Mouse (Mus musculus): Measurements from ENCODE around the gene Fmnl1. TPM values are rescaled to one million over a fixed set of nuclear protein-coding genes. Genes with fewer than 3 reads are reported as not detected.
A peak's percentile ranks its signal among the peaks of the same experiment; 100 is the strongest.

The Fmnl1 gene
- polyA plus RNA-seq, 1 experiment from 2014 or later = 1.1 TPM

DNA sequence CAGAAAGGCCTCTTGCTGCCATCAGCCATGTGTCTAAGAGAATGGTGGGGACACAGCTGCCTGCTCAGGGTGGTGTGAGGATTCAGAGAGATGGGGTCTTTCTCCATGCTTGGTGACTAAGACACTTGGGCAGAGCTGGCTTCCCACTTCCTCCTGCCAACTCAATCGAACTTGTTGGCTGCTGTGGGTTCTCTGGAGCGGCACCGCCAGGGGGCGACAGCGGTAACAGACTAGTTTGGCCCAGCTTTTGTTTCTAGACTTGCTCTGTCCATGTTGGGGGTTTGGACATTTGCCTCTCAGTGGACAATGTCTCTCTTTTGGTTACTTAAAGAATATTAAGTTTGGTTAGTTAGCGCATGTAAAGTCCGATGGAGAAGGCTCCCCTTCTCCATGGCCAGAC is 62.1 kb downstream of the Fmnl1 start:
- no peak for ATAC-seq (replicated peaks; ENCODE audit: insufficient number of reproducible peaks, low FRiP score, low TSS enrichment)
- Histone ChIP-seq H3K27ac (ENCODE audit: low read depth, low read length) (no peak overlapping the region), H3K27me3 (ENCODE audit: control insufficient read depth, insufficient read depth, low read length) (no peaks in the 10 kb centered on the region), H3K9me3 (replicated peaks; ENCODE audit: control insufficient read depth, low read length) (no peaks in the 10 kb centered on the region), H3K4me3 (ENCODE audit: low read depth, low read length) (no peak overlapping the region), H3K4me2 (no peak overlapping the region), H3K36me3 (ENCODE audit: control insufficient read depth, insufficient read depth, low read length) (peaks cover 7% of the 10 kb centered on the region; the same call in 1 of the 2 replicates), H3K4me1 (ENCODE audit: control insufficient read depth, insufficient read depth, low read length) (peaks cover 3% of the 10 kb centered on the region; the same call in 1 of the 2 replicates), H3K9ac (ENCODE audit: low read depth, low read length) (no peak overlapping the region)
- 34% methylated on average over 7 of the region's 7 CpGs for WGBS (ENCODE audit: insufficient replicate concordance)

DNA sequence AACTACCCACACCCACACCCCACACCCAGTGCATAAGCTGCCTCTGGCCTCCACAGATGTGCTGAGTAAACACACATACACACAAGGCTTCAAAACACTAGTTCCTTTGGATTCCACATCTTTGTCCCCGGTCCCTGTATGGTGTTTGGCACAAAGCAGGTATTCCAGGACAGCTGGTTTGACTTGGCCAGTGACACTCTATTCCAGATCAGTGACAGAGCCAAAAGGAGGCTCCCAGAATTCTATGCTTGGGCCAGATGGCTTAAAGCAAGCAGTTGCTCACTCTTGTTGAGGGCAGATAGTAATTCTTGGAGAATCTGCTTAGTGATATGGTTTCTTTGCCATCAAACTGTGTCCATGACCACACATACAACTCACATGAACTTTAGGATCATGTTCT is 63.5 kb downstream of the Fmnl1 start:
- Histone ChIP-seq H3K4me3 (ENCODE audit: low read depth, low read length) (no peak overlapping the region), H3K36me3 (ENCODE audit: control insufficient read depth, insufficient read depth, low read length) (peaks cover 10% of the 10 kb centered on the region; the same call in 1 of the 2 replicates), H3K4me2 (no peak overlapping the region), H3K9ac (ENCODE audit: low read depth, low read length) (no peak overlapping the region), H3K9me3 (replicated peaks; ENCODE audit: control insufficient read depth, low read length) (no peaks in the 10 kb centered on the region), H3K27ac (ENCODE audit: low read depth, low read length) (no peak overlapping the region), H3K27me3 (ENCODE audit: control insufficient read depth, insufficient read depth, low read length) (no peaks in the 10 kb centered on the region), H3K4me1 (ENCODE audit: control insufficient read depth, insufficient read depth, low read length) (peaks cover 3% of the 10 kb centered on the region; the same call in 1 of the 2 replicates)
- 78% methylated on average over 1 of the region's 1 CpGs for WGBS (ENCODE audit: insufficient replicate concordance)
- ATAC-seq (replicated peaks; ENCODE audit: insufficient number of reproducible peaks, low FRiP score, low TSS enrichment) = no peak

DNA sequence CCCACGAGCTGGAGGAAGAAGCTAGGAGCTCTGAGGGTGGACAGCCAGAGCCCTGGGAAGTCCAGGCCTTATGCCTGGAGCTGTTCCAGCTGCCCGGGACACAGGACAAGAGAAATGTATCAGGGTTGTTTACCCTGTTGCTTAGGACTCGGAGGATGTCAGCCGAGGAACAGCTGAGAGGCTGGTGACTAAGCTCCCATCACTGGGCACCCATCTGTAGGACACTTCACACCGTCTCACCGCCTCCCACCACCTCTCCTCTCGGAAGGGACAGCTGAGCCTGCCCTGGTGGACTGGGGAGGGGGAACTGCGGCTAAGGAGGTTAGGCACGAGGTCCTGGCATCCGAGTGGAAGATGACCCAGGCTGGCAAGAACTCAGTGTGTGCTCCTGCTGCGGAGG is 64.8 kb downstream of the Fmnl1 start:
- no peak overlapping the region for H3K27ac ChIP-seq (ENCODE audit: low read depth, low read length)
- H3K4me3 ChIP-seq (ENCODE audit: low read depth, low read length) = no peak overlapping the region
- WGBS (ENCODE audit: insufficient replicate concordance) = 59% methylated on average over 11 of the region's 11 CpGs
- H3K9me3 ChIP-seq (replicated peaks; ENCODE audit: control insufficient read depth, low read length) = no peaks in the 10 kb centered on the region
- peaks cover 11% of the 10 kb centered on the region for H3K4me1 ChIP-seq (ENCODE audit: control insufficient read depth, insufficient read depth, low read length)
- H3K9ac ChIP-seq (ENCODE audit: low read depth, low read length) = peak overlapping the region; percentile 8; the same call in 1 of the 2 replicates
- no peak for ATAC-seq (replicated peaks; ENCODE audit: insufficient number of reproducible peaks, low FRiP score, low TSS enrichment)
- H3K36me3 ChIP-seq (ENCODE audit: control insufficient read depth, insufficient read depth, low read length) = peaks cover 6% of the 10 kb centered on the region; the same call in 1 of the 2 replicates
- H3K4me2 ChIP-seq = no peak overlapping the region
- no peaks in the 10 kb centered on the region for H3K27me3 ChIP-seq (ENCODE audit: control insufficient read depth, insufficient read depth, low read length)

DNA sequence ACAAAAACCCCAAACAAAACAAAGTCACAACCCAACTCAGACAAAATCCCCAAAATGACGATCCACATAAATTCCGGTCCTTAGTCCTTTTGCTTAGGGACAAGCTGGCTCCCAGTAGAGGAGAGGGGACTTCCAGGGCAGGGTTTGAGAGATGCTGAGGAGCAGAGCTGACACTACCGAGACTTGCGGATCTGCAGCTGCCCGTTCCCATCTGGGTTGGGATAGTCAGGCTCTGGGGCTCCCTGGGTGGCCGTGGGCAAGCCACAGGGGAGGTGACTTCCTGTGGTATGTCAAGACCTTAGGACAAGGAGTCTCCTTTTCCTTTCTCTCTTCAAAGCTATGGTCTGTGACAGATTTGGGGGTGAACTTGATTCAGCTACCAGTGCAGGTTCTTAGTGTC is 65.5 kb downstream of the Fmnl1 start:
- Histone ChIP-seq H3K9me3 (replicated peaks; ENCODE audit: control insufficient read depth, low read length) (no peaks in the 10 kb centered on the region), H3K4me1 (ENCODE audit: control insufficient read depth, insufficient read depth, low read length) (peaks cover 13% of the 10 kb centered on the region), H3K36me3 (ENCODE audit: control insufficient read depth, insufficient read depth, low read length) (peaks cover 6% of the 10 kb centered on the region; the same call in 1 of the 2 replicates), H3K4me2 (no peak overlapping the region), H3K9ac (ENCODE audit: low read depth, low read length) (no peak overlapping the region), H3K27me3 (ENCODE audit: control insufficient read depth, insufficient read depth, low read length) (no peaks in the 10 kb centered on the region), H3K27ac (ENCODE audit: low read depth, low read length) (no peak overlapping the region), H3K4me3 (ENCODE audit: low read depth, low read length) (no peak overlapping the region)
- no peak for ATAC-seq (replicated peaks; ENCODE audit: insufficient number of reproducible peaks, low FRiP score, low TSS enrichment)
- 71% methylated on average over 6 of the region's 6 CpGs for WGBS (ENCODE audit: insufficient replicate concordance)

DNA sequence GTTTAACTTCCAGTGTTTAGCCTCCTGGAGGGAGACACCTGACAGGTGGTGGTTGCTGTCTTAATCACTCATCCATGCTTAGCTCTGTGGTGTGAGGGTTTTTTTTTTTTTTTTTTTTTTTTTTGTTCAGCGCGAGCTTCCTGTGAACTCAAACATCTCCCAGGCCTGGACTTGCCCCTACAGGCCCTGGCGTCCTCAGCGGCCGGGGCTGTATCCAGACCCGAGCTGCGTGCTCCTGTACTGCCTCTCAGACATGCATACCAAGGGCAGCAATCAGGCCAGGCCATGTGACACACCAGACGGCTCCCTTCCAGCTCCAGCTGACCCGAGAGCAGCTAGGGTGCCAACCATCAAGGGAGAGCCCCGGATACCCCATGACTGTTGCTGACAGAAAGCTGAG is 66.0 kb downstream of the Fmnl1 start:
- H3K36me3 ChIP-seq (ENCODE audit: control insufficient read depth, insufficient read depth, low read length) = peaks cover 6% of the 10 kb centered on the region; the same call in 1 of the 2 replicates
- H3K9ac ChIP-seq (ENCODE audit: low read depth, low read length) = no peak overlapping the region
- H3K4me2 ChIP-seq = no peak overlapping the region
- ATAC-seq (replicated peaks; ENCODE audit: insufficient number of reproducible peaks, low FRiP score, low TSS enrichment) = no peak
- H3K27me3 ChIP-seq (ENCODE audit: control insufficient read depth, insufficient read depth, low read length) = no peaks in the 10 kb centered on the region
- H3K4me3 ChIP-seq (ENCODE audit: low read depth, low read length) = no peak overlapping the region
- H3K27ac ChIP-seq (ENCODE audit: low read depth, low read length) = no peak overlapping the region
- peaks cover 13% of the 10 kb centered on the region for H3K4me1 ChIP-seq (ENCODE audit: control insufficient read depth, insufficient read depth, low read length)
- H3K9me3 ChIP-seq (replicated peaks; ENCODE audit: control insufficient read depth, low read length) = no peaks in the 10 kb centered on the region
- WGBS (ENCODE audit: insufficient replicate concordance) = 78% methylated on average over 10 of the region's 10 CpGs

DNA sequence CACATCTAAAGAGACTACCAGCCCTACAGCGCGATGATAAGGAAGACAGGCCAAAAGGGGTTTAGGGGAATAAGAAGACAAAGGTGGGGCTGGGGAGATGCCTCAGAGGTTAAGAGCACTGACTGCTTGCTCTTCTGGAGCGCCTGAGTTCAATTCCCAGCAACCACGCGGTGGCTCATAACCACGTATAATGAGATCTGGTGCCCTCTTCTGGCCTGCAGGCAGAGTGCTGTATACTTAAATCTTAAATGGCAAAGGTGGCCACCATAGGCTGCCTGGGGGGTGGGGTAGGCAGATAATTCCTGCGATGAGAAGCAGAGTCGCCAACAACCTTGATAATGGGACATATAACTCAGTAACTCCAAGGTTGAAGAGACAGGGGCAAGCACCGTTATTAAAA is 66.8 kb downstream of the Fmnl1 start:
- H3K9ac ChIP-seq (ENCODE audit: low read depth, low read length) = no peak overlapping the region
- H3K27me3 ChIP-seq (ENCODE audit: control insufficient read depth, insufficient read depth, low read length) = no peaks in the 10 kb centered on the region
- H3K4me3 ChIP-seq (ENCODE audit: low read depth, low read length) = no peak overlapping the region
- no peak for ATAC-seq (replicated peaks; ENCODE audit: insufficient number of reproducible peaks, low FRiP score, low TSS enrichment)
- 68% methylated on average over 9 of the region's 9 CpGs for WGBS (ENCODE audit: insufficient replicate concordance)
- H3K36me3 ChIP-seq (ENCODE audit: control insufficient read depth, insufficient read depth, low read length) = peaks cover 6% of the 10 kb centered on the region; the same call in 1 of the 2 replicates
- no peak overlapping the region for H3K27ac ChIP-seq (ENCODE audit: low read depth, low read length)
- no peaks in the 10 kb centered on the region for H3K9me3 ChIP-seq (replicated peaks; ENCODE audit: control insufficient read depth, low read length)
- H3K4me2 ChIP-seq = no peak overlapping the region
- H3K4me1 ChIP-seq (ENCODE audit: control insufficient read depth, insufficient read depth, low read length) = peaks cover 13% of the 10 kb centered on the region

DNA sequence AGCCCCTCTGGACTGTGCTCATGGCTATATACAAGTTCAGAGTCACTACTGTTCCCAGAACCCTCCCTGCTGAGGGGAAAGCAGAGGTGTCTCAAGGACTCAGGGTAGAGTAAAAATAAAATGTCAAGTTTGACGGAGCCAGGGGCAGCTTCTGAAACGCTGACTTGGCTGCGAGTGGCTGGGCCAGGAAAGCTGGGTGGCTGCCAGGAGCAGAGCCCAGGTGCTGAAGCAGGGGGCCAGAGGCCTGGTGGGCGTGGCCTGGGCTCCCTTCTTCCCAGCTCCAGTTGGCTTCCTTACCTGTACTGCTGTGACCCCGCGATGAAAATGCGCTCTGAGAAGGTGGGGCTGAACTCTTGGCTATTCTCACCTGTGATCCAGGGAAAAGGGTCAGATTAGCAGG is 69.8 kb downstream of the Fmnl1 start:
- Histone ChIP-seq H3K36me3 (ENCODE audit: control insufficient read depth, insufficient read depth, low read length) (peaks cover 6% of the 10 kb centered on the region; the same call in 1 of the 2 replicates), H3K9me3 (replicated peaks; ENCODE audit: control insufficient read depth, low read length) (no peaks in the 10 kb centered on the region), H3K9ac (ENCODE audit: low read depth, low read length) (no peak overlapping the region), H3K4me2 (no peak overlapping the region), H3K4me1 (ENCODE audit: control insufficient read depth, insufficient read depth, low read length) (peaks cover 11% of the 10 kb centered on the region), H3K27me3 (ENCODE audit: control insufficient read depth, insufficient read depth, low read length) (no peaks in the 10 kb centered on the region), H3K27ac (ENCODE audit: low read depth, low read length) (no peak overlapping the region), H3K4me3 (ENCODE audit: low read depth, low read length) (no peak overlapping the region)
- ATAC-seq (replicated peaks; ENCODE audit: insufficient number of reproducible peaks, low FRiP score, low TSS enrichment) = no peak
- 29% methylated on average over 7 of the region's 7 CpGs for WGBS (ENCODE audit: insufficient replicate concordance)

DNA sequence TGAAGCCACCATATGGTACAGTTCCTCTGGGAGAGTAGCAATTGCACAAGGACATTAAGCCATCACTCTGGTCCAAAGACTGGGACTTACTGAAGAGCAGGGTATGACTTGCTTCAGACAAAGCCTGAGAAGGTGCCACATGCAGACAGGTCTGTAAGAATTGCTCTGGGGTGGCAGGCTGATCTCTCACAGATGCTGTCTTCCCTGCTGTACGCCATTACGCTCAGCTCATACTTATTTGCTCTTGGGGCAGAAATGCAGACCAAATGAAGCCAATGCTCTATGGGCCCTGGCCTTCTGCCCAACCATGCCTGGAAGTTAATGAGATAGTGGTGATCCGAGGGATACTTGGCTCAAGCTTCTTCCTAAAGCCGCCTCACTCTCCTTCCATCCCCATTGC is 73.9 kb downstream of the Fmnl1 start:
- Histone ChIP-seq H3K4me2 (no peak overlapping the region), H3K27me3 (ENCODE audit: control insufficient read depth, insufficient read depth, low read length) (no peaks in the 10 kb centered on the region), H3K36me3 (ENCODE audit: control insufficient read depth, insufficient read depth, low read length) (no peaks in the 10 kb centered on the region), H3K4me1 (ENCODE audit: control insufficient read depth, insufficient read depth, low read length) (peaks cover 31% of the 10 kb centered on the region), H3K27ac (ENCODE audit: low read depth, low read length) (no peak overlapping the region), H3K9ac (ENCODE audit: low read depth, low read length) (no peak overlapping the region), H3K4me3 (ENCODE audit: low read depth, low read length) (no peak overlapping the region), H3K9me3 (replicated peaks; ENCODE audit: control insufficient read depth, low read length) (no peaks in the 10 kb centered on the region)
- 81% methylated on average over 4 of the region's 4 CpGs for WGBS (ENCODE audit: insufficient replicate concordance)
- ATAC-seq (replicated peaks; ENCODE audit: insufficient number of reproducible peaks, low FRiP score, low TSS enrichment) = no peak

DNA sequence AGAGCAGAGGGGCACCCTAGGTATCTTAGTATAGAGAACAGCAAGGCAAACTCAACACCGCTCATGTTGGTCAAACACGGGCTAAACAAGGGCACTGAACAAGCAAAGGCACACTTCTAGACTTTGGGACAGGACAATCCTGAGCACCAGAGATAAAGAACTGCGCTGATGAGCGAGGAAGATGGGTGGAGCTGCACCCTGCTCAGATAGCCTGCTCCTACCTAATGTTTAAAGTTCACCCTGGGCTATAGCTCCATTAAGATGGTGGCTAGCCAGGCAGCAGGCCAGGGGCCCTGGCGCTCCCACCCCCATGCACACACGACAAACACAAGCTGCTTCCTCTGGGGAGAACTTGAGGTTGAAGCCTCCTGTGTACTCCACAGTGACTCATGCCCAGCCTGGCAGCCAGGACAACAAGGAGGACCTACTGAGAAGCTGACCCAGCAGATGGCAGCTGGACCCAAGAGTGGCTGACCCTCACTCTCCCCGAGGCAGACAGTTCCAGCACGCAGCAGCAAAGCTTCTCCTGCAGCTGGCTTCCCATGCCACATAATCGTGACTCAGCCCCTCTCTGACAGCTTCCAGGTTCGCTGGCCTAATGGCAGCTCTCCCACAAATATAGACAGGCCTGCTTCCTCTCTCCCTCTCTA is 75.3 kb downstream of the Fmnl1 start:
- no peak overlapping the region for H3K9ac ChIP-seq (ENCODE audit: low read depth, low read length)
- H3K27ac ChIP-seq (ENCODE audit: low read depth, low read length) = no peak overlapping the region
- no peaks in the 10 kb centered on the region for H3K27me3 ChIP-seq (ENCODE audit: control insufficient read depth, insufficient read depth, low read length)
- no peak overlapping the region for H3K4me3 ChIP-seq (ENCODE audit: low read depth, low read length)
- ATAC-seq (replicated peaks; ENCODE audit: insufficient number of reproducible peaks, low FRiP score, low TSS enrichment) = no peak
- no peak overlapping the region for H3K4me2 ChIP-seq
- H3K9me3 ChIP-seq (replicated peaks; ENCODE audit: control insufficient read depth, low read length) = no peaks in the 10 kb centered on the region
- 58% methylated on average over 10 of the region's 10 CpGs for WGBS (ENCODE audit: insufficient replicate concordance)
- H3K4me1 ChIP-seq (ENCODE audit: control insufficient read depth, insufficient read depth, low read length) = peaks cover 21% of the 10 kb centered on the region
- no peaks in the 10 kb centered on the region for H3K36me3 ChIP-seq (ENCODE audit: control insufficient read depth, insufficient read depth, low read length)

Data from heart, embryonic 11.5 days (tissue).